Mouse (Mus musculus): ENCODE data around the gene Vmn1r76.

Gene Vmn1r76

GRCm38 (mm10) chr7:11938113-11938512 lies at the start of gene Vmn1r76:
TSS of gene Vmn1r76 (minus strand) at chr7:11938213.
- DNase-seq (ENCODE audit: inconsistent ontology term): no peak

GRCm38 (mm10) chr7:11972611-11973010 lies 34.6 kb upstream of the Vmn1r76 start:
- no peak for DNase-seq (ENCODE audit: inconsistent ontology term)

- no peak for DNase-seq (ENCODE audit: inconsistent ontology term)
Measured at GRCm38 (mm10) chr7:11947991-11948390, 10.0 kb upstream of the Vmn1r76 start.

GRCm38 (mm10) chr7:11874330-11874729 lies 63.7 kb downstream of the Vmn1r76 start, which contains the start of gene Vmn1r75:
TSS of gene Vmn1r75 (plus strand) at chr7:11874630.
- DNase-seq (ENCODE audit: inconsistent ontology term): no peak
